Mouse (Mus musculus) lung, postnatal 0 days (tissue): Measurements from ENCODE around the gene Fance. TPM values are rescaled to one million over a fixed set of nuclear protein-coding genes. Genes with fewer than 3 reads are reported as not detected.

ENCODE experiments used
- ATAC-seq: fragments of 200-750 bp; cut with Nextera tagmentation; 2 replicates; pipeline ENCODE4 v1.8.0; 2017; ENCODE audit warnings: moderate library complexity
- DNase-seq: peaks from one replicate; pipeline ENCODE4 v3.0.0-alpha.2; 2016; ENCODE audit warnings: low spot score
- H3K27ac ChIP-seq: fragments of 300-500 bp; sonication (generic); 2 replicates; pipeline ENCODE4 v1.5.1; 2014; ENCODE audit warnings: antibody characterized with exemption, mild to moderate bottlenecking, low read length, mixed read lengths
- H3K27me3 ChIP-seq: fragments of 300-500 bp; sonication (generic); replicated peaks from 2 replicates; pipeline ENCODE4 v1.6.1; 2014; ENCODE audit warnings: low read length, mixed read lengths; ENCODE audit not compliant: insufficient read depth
- H3K36me3 ChIP-seq: fragments of 300-500 bp; sonication (generic); 2 replicates; pipeline ENCODE4 v1.6.1; 2014; ENCODE audit warnings: low read length, mixed read lengths; ENCODE audit not compliant: insufficient read depth
- H3K4me1 ChIP-seq: fragments of 300-500 bp; sonication (generic); 2 replicates; pipeline ENCODE4 v1.6.1; 2014; ENCODE audit warnings: antibody characterized with exemption, low read depth, low read length, mixed read lengths; ENCODE audit not compliant: insufficient read depth
- H3K4me2 ChIP-seq: fragments of 300-500 bp; sonication (generic); replicated peaks from 2 replicates; pipeline ENCODE4 v1.6.1; 2014; ENCODE audit warnings: low read depth, mild to moderate bottlenecking, low read length, moderate library complexity, mixed read lengths
- H3K4me3 ChIP-seq: fragments of 300-500 bp; sonication (generic); 2 replicates; pipeline ENCODE4 v1.5.1; 2014; ENCODE audit warnings: low read depth, low read length
- H3K9ac ChIP-seq: fragments of 300-500 bp; sonication (generic); replicated peaks from 2 replicates; pipeline ENCODE4 v1.6.1; 2014; ENCODE audit warnings: low read depth, mild to moderate bottlenecking
- H3K9me3 ChIP-seq: fragments of 300-500 bp; sonication (generic); 2 replicates; pipeline ENCODE4 v1.6.1; 2016; ENCODE audit warnings: low read length, mixed read lengths
- CTCF ChIP-seq: IDR thresholded peaks from 2 replicates; pipeline ENCODE4 v1.5.1; 2016; ENCODE audit warnings: antibody characterized with exemption, mild to moderate bottlenecking
- EP300 ChIP-seq: IDR thresholded peaks from 2 replicates; pipeline ENCODE4 v1.6.1; 2016; ENCODE audit warnings: antibody characterized with exemption, mild to moderate bottlenecking, control low read depth
- WGBS: fragments of 180-500 bp; shearing (Covaris S2); extraction: QIAGEN DNeasy Blood & Tissue Kit; methylation state at CpG from one replicate; pipeline ENCODE4 v1.1.7; 2014; 5-methylcytosine and 5-hydroxymethylcytosine counted together
- polyA plus RNA-seq: library from polyadenylated mRNA; unstranded; fragments of >200 nt; fragmentation: Nextera tagmentation; extraction: Ambion mirVana; gene quantifications from 2 replicates; pipeline ENCODE4 v1.2.1, GENCODE M21; 2015

Gene Fance
- polyA plus RNA-seq, 1 experiment from 2014 or later: 24.3 TPM

DNA sequence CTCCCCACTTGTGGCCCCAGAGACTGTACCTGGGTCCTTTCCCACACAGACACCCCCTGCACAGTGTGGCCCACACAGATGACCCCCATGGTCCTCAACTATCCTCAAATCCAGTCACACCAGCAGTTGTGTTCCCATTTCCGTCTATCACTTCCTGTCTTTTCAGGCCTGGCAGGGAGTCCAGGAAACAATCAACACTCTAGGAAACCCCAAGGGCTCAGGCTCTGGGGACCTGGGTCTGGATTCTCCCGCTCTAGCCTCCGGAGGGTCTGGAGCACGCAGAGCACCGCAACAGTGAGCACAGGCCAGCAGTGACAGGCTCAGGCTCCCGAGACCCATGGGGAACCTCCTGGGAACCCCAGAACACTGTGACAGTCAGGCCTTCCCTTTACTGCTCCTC lies 34.9 kb downstream of the Fance start:
- H3K4me3 ChIP-seq: peak overlapping the region; percentile 76; the same call in 1 of the 2 replicates
- TF ChIP-seq EP300 (no peak), CTCF (no peak)
- H3K4me2 ChIP-seq: peak overlapping the region; percentile 75
- H3K4me1 ChIP-seq: peaks cover 39% of the 10 kb centered on the region; the same call in 1 of the 2 replicates
- 10% methylated on average over 6 of the region's 6 CpGs for WGBS
- no peak for ATAC-seq
- no peak for DNase-seq
- no peaks in the 10 kb centered on the region for H3K9me3 ChIP-seq
- H3K36me3 ChIP-seq: no peaks in the 10 kb centered on the region
- H3K27ac ChIP-seq: peak overlapping the region; percentile 98; the same call in 1 of the 2 replicates
- no peaks in the 10 kb centered on the region for H3K27me3 ChIP-seq
- peak overlapping the region; percentile 97 for H3K9ac ChIP-seq

DNA sequence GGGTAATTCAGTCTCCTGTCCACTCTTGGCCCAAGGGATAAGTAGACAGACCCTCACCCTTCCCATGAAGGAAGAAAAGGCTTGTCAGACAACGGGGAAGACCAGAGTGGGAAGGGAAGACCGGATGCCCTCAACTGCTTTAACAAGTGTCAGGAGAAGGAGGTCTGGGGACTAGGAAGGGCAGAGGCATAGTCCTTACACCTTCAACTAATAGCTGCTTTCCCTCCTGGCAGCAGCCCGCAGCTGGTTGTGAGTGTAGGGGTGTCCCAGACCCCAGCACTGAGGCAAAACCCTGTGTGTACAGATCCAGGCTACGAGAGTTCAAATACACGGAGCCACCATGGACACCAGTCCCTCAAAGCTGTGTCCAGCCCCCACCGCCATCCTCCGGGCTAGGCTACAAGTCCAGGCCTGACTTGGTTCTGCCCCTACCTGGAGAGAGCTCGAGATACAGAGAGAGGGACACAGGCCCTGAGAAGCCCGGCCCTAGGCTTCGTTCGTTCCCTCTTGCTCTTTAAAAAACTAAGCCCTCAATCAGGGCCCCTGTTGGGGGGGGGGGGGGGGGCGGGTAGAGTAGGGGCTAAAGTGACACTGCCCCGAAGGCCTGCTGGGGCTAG lies 36.1 kb downstream of the Fance start:
- Histone ChIP-seq H3K4me3 (peak overlapping the region; percentile 76), H3K9ac (peak overlapping the region; percentile 97), H3K4me2 (peak overlapping the region; percentile 75), H3K27ac (peak overlapping the region; percentile 98), H3K36me3 (no peaks in the 10 kb centered on the region), H3K27me3 (no peaks in the 10 kb centered on the region), H3K4me1 (peaks cover 31% of the 10 kb centered on the region; the same call in 1 of the 2 replicates), H3K9me3 (no peaks in the 10 kb centered on the region)
- TF ChIP-seq CTCF: no peak
- TF ChIP-seq EP300: no peak
- DNase-seq (peak; percentile 57), ATAC-seq (no peak)
- WGBS: 10% methylated on average over 12 of the region's 13 CpGs

GRCm38 (mm10) chr17:28349901-28350465 lies 36.7 kb downstream of the Fance start:
- Histone ChIP-seq H3K27me3 (no peaks in the 10 kb centered on the region), H3K9me3 (no peaks in the 10 kb centered on the region), H3K36me3 (no peaks in the 10 kb centered on the region), H3K9ac (peak overlapping the region; percentile 97), H3K4me2 (peak overlapping the region; percentile 75), H3K4me1 (peaks cover 25% of the 10 kb centered on the region; the same call in 1 of the 2 replicates), H3K27ac (peak overlapping the region; percentile 98), H3K4me3 (peak overlapping the region; percentile 76)
- no peak for TF ChIP-seq CTCF
- no peak for TF ChIP-seq EP300
- ATAC-seq: peak; percentile 50
- DNase-seq: no peak
- WGBS: 4% methylated on average over 35 of the region's 54 CpGs

DNA sequence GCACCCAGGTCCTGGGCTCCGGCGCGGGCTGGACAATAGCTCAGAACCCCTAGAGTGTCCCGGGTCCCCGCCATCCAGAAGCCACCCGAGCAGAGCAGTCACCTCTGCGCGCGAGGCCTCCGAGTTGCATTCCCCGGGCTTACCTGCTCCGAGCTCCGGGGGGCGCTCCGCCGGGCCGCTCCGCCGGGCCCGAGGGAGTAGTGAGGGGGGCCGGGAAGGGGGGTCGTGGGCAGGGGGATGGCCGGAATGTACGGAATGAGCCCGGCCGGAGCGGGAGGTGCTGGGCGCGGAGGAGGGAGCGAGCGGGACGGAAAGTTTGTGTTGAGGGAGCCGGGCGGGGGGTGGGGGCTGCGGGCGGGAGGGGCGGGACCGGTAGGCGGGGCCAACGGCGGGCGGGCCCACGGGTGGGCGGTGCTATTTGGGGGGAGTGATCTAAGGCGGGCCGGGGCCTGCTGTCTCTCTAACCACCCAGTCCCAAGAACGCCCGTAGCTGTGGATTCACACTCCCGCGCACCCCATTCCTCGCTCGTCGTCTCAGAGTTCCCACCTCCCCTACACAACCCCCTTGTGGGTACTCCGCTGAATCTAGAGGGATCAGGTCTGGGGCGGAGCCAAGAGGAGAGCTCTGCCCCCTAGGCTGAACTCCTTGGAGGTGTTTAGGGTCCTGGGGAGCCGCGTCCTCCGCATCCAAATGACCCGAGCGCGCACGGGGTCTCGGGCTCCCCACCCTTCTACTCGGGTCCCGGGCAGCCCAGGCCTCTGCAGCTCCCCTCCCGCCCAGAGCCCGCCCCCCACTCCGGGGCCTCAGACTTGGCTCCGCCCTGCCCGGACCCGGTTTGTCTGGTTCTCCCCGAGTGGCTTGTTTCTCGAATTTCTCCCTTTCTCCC lies 37.4 kb downstream of the Fance start, which contains the start of gene Tead3:
Gene Tead3 (minus strand): TSS at position 352 of the 887 bp plus-strand sequence.
- peak within 1 kb of the TSS; percentile 97 for H3K9ac ChIP-seq
- no peaks in the 10 kb centered on the region for H3K9me3 ChIP-seq
- ATAC-seq: peak; percentile 88
- H3K4me1 ChIP-seq: peaks cover 20% of the 10 kb centered on the region; the same call in 1 of the 2 replicates
- TF ChIP-seq EP300 (peak; percentile 51; the same call in 1 of the 2 replicates), CTCF (peak; percentile 35)
- DNase-seq: peak; percentile 96
- H3K4me2 ChIP-seq: peak within 1 kb of the TSS; percentile 75
- H3K27me3 ChIP-seq: no peaks in the 10 kb centered on the region
- H3K27ac ChIP-seq: peak within 1 kb of the TSS; percentile 98
- no peaks in the 10 kb centered on the region for H3K36me3 ChIP-seq
- WGBS: under 1% methylated on average over 37 of the region's 73 CpGs
- H3K4me3 ChIP-seq: peak within 1 kb of the TSS; percentile 76

- peaks cover 18% of the 10 kb centered on the region; the same call in 1 of the 2 replicates for H3K4me1 ChIP-seq
- H3K27ac ChIP-seq: peak overlapping the region; percentile 98
- H3K9me3 ChIP-seq: no peaks in the 10 kb centered on the region
- peak overlapping the region; percentile 75 for H3K4me2 ChIP-seq
- H3K36me3 ChIP-seq: no peaks in the 10 kb centered on the region
- no peaks in the 10 kb centered on the region for H3K27me3 ChIP-seq
- no peak for DNase-seq
- no peak for TF ChIP-seq EP300
- TF ChIP-seq CTCF: no peak
- peak overlapping the region; percentile 68 for H3K9ac ChIP-seq
- 2% methylated on average over 26 of the region's 29 CpGs for WGBS
- peak overlapping the region; percentile 76 for H3K4me3 ChIP-seq
- ATAC-seq: no peak
Measured at GRCm38 (mm10) chr17:28351353-28351890, 38.1 kb downstream of the Fance start.
